Mouse (Mus musculus) layer of hippocampus, postnatal 14 days (tissue): ENCODE results near the gene Clec18a. TPM values are rescaled to one million over a fixed set of nuclear protein-coding genes. Genes with fewer than 3 reads are reported as not detected.
"Not testable (repeated sequence)": the region's sequence is repeated elsewhere in the genome, so short reads cannot be mapped to it uniquely, and the experiment has no call there.

Experiments used
- DNase-seq, 2 experiments: peaks; one replicate each; pipeline ENCODE4 v3.0.0; 2021 to 2022; ENCODE audit warnings: low spot score in 2 of 2, mixed read lengths in 1 of 2
- long read RNA-seq, 2 experiments: library from polyadenylated mRNA; stranded (forward); transcript quantifications; one replicate each; pipeline ENCODE4 v2.0.0; 2021
- total RNA-seq, 2 experiments: library from RNA; stranded (reverse); gene quantifications; 2 replicates each; pipeline ENCODE4 v1.2.3; 2021

The Clec18a gene
- 1 to 10 TPM; 1.5 to 2.1 TPM for total RNA-seq
- long read RNA-seq, experiment 1, partial matches to known transcripts: 1 of 1 reads
- long read RNA-seq, experiment 1, other reads (novel, unspliced or antisense): 0 of 1 reads
- long read RNA-seq, experiment 2, partial matches to known transcripts: 2 of 5 reads
- long read RNA-seq, experiment 2, other reads (novel, unspliced or antisense): 3 of 5 reads

- not testable (repeated sequence) for DNase-seq
Observed at GRCm38 (mm10) chr8:111092326-111092725, at the start of gene Clec18a. TSS of gene Clec18a (minus strand) at chr8:111092426.

- no peak for DNase-seq
Observed at GRCm38 (mm10) chr8:111130756-111131155, 38.5 kb upstream of the Clec18a start.

GRCm38 (mm10) chr8:111119481-111119880 is 27.3 kb upstream of the Clec18a start:
- peak; percentile 39 to 77 for DNase-seq

GRCm38 (mm10) chr8:111114891-111115290 is 22.7 kb upstream of the Clec18a start:
- no peak for DNase-seq

GRCm38 (mm10) chr8:111094719-111095302 is 2.6 kb upstream of the Clec18a start:
- not testable (repeated sequence) for DNase-seq

- peak; percentile 87 to 90 for DNase-seq
Observed at GRCm38 (mm10) chr8:111093865-111094718, 1.9 kb upstream of the Clec18a start, which contains the start of gene Pdpr. TSS of gene Pdpr (plus strand) at chr8:111094630.

- DNase-seq: no peak
Observed at GRCm38 (mm10) chr8:111091706-111092105, 520 bp downstream of the Clec18a start.

- peak; percentile 70 to 76 for DNase-seq
Observed at GRCm38 (mm10) chr8:111090126-111090525, 2.1 kb downstream of the Clec18a start.

GRCm38 (mm10) chr8:111083936-111084335 is 8.3 kb downstream of the Clec18a start:
- DNase-seq: not testable (repeated sequence)

GRCm38 (mm10) chr8:111081580-111082258 is 10.5 kb downstream of the Clec18a start:
- no peak for DNase-seq

- no peak for DNase-seq
Observed at GRCm38 (mm10) chr8:111079861-111080271, 12.4 kb downstream of the Clec18a start.

- DNase-seq: no peak
Observed at GRCm38 (mm10) chr8:111079461-111079860, 12.8 kb downstream of the Clec18a start.

- DNase-seq: peak; percentile 37 to 41
Observed at GRCm38 (mm10) chr8:111075926-111076325, 16.3 kb downstream of the Clec18a start.

GRCm38 (mm10) chr8:111068660-111069059 is 23.6 kb downstream of the Clec18a start:
- DNase-seq: not testable (repeated sequence)

- no peak for DNase-seq
Observed at GRCm38 (mm10) chr8:111067439-111067838, 24.8 kb downstream of the Clec18a start.

GRCm38 (mm10) chr8:111066308-111066707 is 25.9 kb downstream of the Clec18a start:
- DNase-seq: no peak

- DNase-seq: no peak
Observed at GRCm38 (mm10) chr8:111062893-111063292, 29.3 kb downstream of the Clec18a start.

- peak; percentile 93 to 94 for DNase-seq
Observed at GRCm38 (mm10) chr8:111062072-111062757, 30.0 kb downstream of the Clec18a start.

GRCm38 (mm10) chr8:111061688-111062071 is 30.5 kb downstream of the Clec18a start:
- DNase-seq: no peak

- no peak for DNase-seq
Observed at GRCm38 (mm10) chr8:111058946-111059572, 33.2 kb downstream of the Clec18a start.
